Mouse (Mus musculus): Measurements from ENCODE around the gene Vgll4. TPM values are rescaled to one million over a fixed set of nuclear protein-coding genes. Genes with fewer than 3 reads are reported as not detected.

Gene Vgll4
- polyA plus RNA-seq, 1 experiment from 2014 or later: 75.1 TPM

DNA sequence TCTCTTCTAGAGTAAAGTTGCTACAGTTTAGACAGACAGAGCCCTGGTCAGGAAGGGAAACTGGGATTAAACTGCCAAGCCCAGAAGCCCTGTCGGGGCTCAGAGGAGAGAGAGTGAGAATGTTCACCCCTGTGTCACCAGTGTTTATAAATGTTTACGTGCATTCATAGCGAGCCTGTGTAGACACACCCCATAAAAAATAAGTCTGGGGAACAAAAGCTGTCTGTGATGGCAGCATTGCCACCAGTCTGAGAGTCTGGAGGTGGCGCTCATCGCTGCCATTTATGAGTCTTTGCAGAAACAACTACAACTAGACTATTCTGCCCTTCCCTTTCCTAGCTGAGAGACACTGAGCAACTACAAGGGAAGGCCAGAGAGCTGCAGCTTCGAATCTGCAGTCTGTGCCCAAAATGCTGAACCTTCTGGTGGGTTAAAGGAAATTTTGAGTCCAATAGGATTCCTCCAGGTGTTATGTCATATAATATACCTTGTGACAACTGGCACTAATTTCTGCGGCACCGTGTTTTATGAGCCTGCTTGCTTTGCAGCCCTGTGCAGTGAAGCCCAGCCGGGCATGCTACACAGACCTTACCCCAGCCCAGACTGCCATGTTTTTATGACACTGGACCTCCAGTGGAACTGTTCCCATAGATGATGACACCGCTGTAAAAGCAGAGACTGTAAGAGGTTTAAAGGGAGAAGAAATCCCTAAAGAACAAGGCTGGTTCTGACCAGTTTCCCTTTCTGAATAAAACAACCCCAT is 11.4 kb downstream of the Vgll4 start:
- 58% methylated on average over 10 of the region's 10 CpGs for WGBS
- Histone ChIP-seq H3K27me3 (ENCODE audit: control insufficient read depth, insufficient read depth, low read length) (no peaks in the 10 kb centered on the region), H3K4me3 (replicated peaks; ENCODE audit: low read length) (no peak overlapping the region), H3K36me3 (ENCODE audit: control insufficient read depth, insufficient read depth, low read length) (no peaks in the 10 kb centered on the region), H3K9ac (ENCODE audit: low read length) (no peak overlapping the region), H3K4me2 (ENCODE audit: low read depth, low read length) (no peak overlapping the region), H3K9me3 (replicated peaks; ENCODE audit: control insufficient read depth, low read length) (no peaks in the 10 kb centered on the region), H3K4me1 (ENCODE audit: control insufficient read depth, insufficient read depth, low read length) (0 out of 2 replicates have a peak, but pooled peaks cover 3% of the 10 kb centered on the region), H3K27ac (ENCODE audit: low read length) (no peak overlapping the region)
- ATAC-seq (ENCODE audit: insufficient read depth, low FRiP score): no peak

DNA sequence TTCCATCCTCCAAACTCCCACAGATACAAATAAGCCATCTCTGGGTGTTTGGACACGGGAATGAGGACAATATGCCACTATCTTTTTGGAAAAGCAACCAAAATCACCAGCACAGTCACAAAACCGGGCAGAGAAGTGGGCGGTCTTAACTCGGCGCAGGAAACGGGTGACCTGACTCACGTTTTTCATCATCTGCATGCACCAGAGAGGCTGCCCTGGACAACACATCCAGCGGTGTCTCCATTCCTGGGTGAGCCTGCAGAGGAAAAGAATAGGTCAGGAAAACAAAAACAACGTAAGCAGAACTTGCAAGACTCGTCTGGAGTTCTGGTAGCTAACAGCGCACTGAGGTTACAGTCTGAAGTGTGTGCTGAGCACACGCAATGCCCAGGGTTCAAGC is 12.0 kb downstream of the Vgll4 start:
- Histone ChIP-seq H3K9me3 (replicated peaks; ENCODE audit: control insufficient read depth, low read length) (no peaks in the 10 kb centered on the region), H3K4me3 (replicated peaks; ENCODE audit: low read length) (no peak overlapping the region), H3K27ac (ENCODE audit: low read length) (no peak overlapping the region), H3K4me2 (ENCODE audit: low read depth, low read length) (no peak overlapping the region), H3K4me1 (ENCODE audit: control insufficient read depth, insufficient read depth, low read length) (0 out of 2 replicates have a peak, but pooled peaks cover 3% of the 10 kb centered on the region), H3K36me3 (ENCODE audit: control insufficient read depth, insufficient read depth, low read length) (no peaks in the 10 kb centered on the region), H3K27me3 (ENCODE audit: control insufficient read depth, insufficient read depth, low read length) (no peaks in the 10 kb centered on the region), H3K9ac (ENCODE audit: low read length) (no peak overlapping the region)
- WGBS: 70% methylated on average over 12 of the region's 12 CpGs
- ATAC-seq (ENCODE audit: insufficient read depth, low FRiP score): no peak

DNA sequence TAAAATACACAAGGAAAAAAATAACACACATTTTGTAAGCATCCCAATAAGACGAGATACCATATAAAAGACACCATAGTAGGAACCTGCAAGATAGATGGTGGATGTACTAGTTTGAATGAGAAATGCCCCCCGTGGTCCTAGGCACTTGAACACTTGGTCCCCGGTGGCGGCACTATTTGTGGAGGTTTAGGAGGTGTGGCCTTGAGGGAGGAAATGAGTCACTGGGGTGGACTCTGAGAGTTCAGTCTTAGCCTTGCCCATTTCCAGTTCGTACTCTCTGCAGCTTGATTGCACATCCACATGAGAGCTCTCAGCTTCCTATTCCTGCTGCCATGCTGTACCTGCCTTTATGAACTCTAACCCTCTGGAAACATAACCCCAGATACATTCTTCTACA is 15.3 kb downstream of the Vgll4 start:
- Histone ChIP-seq H3K27me3 (ENCODE audit: control insufficient read depth, insufficient read depth, low read length) (no peaks in the 10 kb centered on the region), H3K9me3 (replicated peaks; ENCODE audit: control insufficient read depth, low read length) (no peaks in the 10 kb centered on the region), H3K4me3 (replicated peaks; ENCODE audit: low read length) (no peak overlapping the region), H3K4me2 (ENCODE audit: low read depth, low read length) (no peak overlapping the region), H3K9ac (ENCODE audit: low read length) (no peak overlapping the region), H3K4me1 (ENCODE audit: control insufficient read depth, insufficient read depth, low read length) (0 out of 2 replicates have a peak, but pooled peaks cover 3% of the 10 kb centered on the region), H3K27ac (ENCODE audit: low read length) (no peak overlapping the region), H3K36me3 (ENCODE audit: control insufficient read depth, insufficient read depth, low read length) (no peaks in the 10 kb centered on the region)
- 77% methylated on average over 5 of the region's 5 CpGs for WGBS
- no peak for ATAC-seq (ENCODE audit: insufficient read depth, low FRiP score)

DNA sequence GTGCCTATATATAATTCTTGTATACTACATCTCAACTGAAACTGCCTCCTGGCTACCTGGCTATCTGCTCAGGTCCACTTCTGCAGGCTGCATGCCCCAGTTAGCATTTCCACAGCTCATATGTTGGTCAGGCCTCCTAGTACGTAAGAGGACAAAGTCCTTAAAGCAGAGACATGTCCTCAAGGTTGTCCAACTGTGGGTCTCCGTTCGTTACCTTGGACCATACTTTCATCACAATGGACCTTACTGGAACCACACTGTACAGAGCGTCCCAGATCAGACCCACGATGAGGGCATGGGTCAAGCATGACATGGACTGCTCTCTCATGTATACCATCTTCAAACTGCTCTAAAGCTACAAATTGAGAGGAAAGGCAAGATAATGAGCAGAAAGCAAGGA is 16.2 kb downstream of the Vgll4 start:
- no peak overlapping the region for H3K9ac ChIP-seq (ENCODE audit: low read length)
- no peaks in the 10 kb centered on the region for H3K27me3 ChIP-seq (ENCODE audit: control insufficient read depth, insufficient read depth, low read length)
- H3K4me2 ChIP-seq (ENCODE audit: low read depth, low read length): no peak overlapping the region
- no peak overlapping the region for H3K4me3 ChIP-seq (replicated peaks; ENCODE audit: low read length)
- no peak for ATAC-seq (ENCODE audit: insufficient read depth, low FRiP score)
- 92% methylated on average over 5 of the region's 5 CpGs for WGBS
- H3K27ac ChIP-seq (ENCODE audit: low read length): no peak overlapping the region
- no peaks in the 10 kb centered on the region for H3K36me3 ChIP-seq (ENCODE audit: control insufficient read depth, insufficient read depth, low read length)
- H3K4me1 ChIP-seq (ENCODE audit: control insufficient read depth, insufficient read depth, low read length): 0 out of 2 replicates have a peak, but pooled peaks cover 3% of the 10 kb centered on the region
- H3K9me3 ChIP-seq (replicated peaks; ENCODE audit: control insufficient read depth, low read length): no peaks in the 10 kb centered on the region

DNA sequence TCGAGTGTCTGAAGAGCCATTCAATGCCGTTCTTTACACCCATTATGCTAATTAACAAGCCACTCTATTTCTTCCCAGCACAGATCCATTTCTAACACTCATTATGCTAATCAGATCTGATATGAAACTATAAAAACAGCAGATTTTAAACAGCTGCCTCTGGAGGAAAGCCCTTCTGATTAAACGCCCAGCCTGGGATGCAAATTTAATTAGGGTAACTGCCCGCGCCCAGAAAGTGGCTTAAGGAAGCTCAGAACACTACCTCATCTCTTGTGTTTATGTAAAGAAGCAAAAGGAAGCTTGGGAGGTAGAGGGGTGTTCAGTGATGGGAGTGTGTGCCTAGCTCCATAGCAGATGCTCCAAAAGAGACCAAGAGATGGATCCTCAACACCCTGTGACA is 17.4 kb downstream of the Vgll4 start:
- H3K27ac ChIP-seq (ENCODE audit: low read length): no peak overlapping the region
- ATAC-seq (ENCODE audit: insufficient read depth, low FRiP score): no peak
- H3K4me1 ChIP-seq (ENCODE audit: control insufficient read depth, insufficient read depth, low read length): no peaks in the 10 kb centered on the region
- no peaks in the 10 kb centered on the region for H3K9me3 ChIP-seq (replicated peaks; ENCODE audit: control insufficient read depth, low read length)
- WGBS: 74% methylated on average over 5 of the region's 5 CpGs
- no peaks in the 10 kb centered on the region for H3K36me3 ChIP-seq (ENCODE audit: control insufficient read depth, insufficient read depth, low read length)
- no peak overlapping the region for H3K9ac ChIP-seq (ENCODE audit: low read length)
- no peak overlapping the region for H3K4me2 ChIP-seq (ENCODE audit: low read depth, low read length)
- no peaks in the 10 kb centered on the region for H3K27me3 ChIP-seq (ENCODE audit: control insufficient read depth, insufficient read depth, low read length)
- H3K4me3 ChIP-seq (replicated peaks; ENCODE audit: low read length): no peak overlapping the region

DNA sequence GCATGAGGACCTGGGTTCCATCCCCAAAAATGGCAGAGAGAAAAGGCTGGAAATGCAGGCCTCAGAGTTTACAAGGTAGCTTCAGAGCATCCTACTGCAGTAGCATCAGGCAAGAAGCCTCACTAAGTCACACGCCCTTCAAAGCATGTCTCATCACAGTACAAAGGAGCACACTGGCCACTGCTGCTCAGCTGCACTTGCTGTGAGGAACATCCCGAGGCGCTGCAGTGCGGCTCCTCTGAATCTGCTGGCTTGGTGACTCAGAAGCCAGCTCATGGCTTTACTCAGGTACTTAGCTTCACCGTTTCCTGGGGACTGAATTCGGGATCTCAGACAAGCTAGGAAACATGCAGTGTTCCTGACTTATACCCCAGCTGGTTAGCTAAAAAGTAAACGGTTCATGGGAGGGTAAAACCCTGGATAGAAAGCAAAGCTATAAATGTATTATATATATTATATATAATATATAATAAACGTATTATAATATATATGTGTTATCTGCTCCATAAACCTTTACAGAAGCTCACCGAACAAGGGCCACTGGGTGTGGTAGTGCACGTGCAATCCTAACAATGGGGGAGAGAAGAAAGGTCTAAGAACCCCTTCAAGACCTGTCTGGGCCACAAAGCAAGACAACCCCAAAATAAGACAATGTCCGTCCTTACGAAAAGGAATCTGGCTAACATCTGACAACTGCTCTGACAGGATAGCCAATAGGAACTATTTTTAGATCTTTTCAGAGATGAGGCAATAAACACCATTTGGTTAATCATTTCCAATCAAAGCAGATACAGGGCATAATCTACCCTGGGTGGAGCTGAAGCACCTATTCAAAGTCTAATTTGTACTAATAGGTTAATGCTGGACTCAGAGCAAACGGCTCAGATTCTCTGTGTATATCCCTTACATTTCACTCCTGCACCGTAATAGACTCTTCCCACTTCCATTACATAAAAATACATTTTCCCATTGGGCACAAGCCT is 25.0 kb downstream of the Vgll4 start:
- Histone ChIP-seq H3K4me2 (ENCODE audit: low read depth, low read length) (no peak overlapping the region), H3K27ac (ENCODE audit: low read length) (no peak overlapping the region), H3K9ac (ENCODE audit: low read length) (no peak overlapping the region), H3K9me3 (replicated peaks; ENCODE audit: control insufficient read depth, low read length) (no peaks in the 10 kb centered on the region), H3K4me3 (replicated peaks; ENCODE audit: low read length) (no peak overlapping the region), H3K27me3 (ENCODE audit: control insufficient read depth, insufficient read depth, low read length) (no peaks in the 10 kb centered on the region), H3K4me1 (ENCODE audit: control insufficient read depth, insufficient read depth, low read length) (no peaks in the 10 kb centered on the region), H3K36me3 (ENCODE audit: control insufficient read depth, insufficient read depth, low read length) (no peaks in the 10 kb centered on the region)
- WGBS: 75% methylated on average over 14 of the region's 14 CpGs
- no peak for ATAC-seq (ENCODE audit: insufficient read depth, low FRiP score)

DNA sequence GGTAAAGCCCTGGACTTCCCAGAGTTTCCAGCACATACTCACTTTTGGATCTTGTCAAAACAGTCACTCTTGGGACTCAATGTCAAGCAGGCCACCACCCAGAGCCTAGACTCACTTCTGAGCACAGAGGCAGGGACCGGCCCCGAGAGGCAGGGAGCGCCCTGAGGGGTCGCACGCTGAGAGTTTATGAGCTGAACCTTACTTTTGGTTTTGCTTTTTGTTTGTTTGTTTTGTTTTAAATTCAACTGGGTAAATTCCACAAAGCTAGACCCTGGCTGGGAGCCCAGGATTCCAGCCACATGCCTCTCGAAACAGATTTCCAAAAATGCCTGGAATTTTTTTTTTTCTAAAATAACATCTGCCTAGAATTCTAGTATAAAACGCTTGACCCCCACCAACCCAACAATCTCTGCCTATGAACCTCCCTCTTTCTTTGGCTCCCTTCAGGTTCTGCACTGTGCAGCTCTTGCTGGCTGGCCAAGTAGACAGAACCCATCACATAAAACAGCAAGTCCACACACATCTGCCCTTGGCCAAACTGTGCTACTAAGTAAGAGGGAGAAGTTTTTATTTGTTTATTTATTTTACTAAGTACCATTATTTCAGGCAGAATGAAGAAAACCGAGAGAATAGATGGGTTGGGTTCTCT is 28.5 kb downstream of the Vgll4 start:
- Histone ChIP-seq H3K27ac (ENCODE audit: low read length) (no peak overlapping the region), H3K9me3 (replicated peaks; ENCODE audit: control insufficient read depth, low read length) (no peaks in the 10 kb centered on the region), H3K9ac (ENCODE audit: low read length) (no peak overlapping the region), H3K4me1 (ENCODE audit: control insufficient read depth, insufficient read depth, low read length) (no peaks in the 10 kb centered on the region), H3K4me2 (ENCODE audit: low read depth, low read length) (no peak overlapping the region), H3K36me3 (ENCODE audit: control insufficient read depth, insufficient read depth, low read length) (no peaks in the 10 kb centered on the region), H3K27me3 (ENCODE audit: control insufficient read depth, insufficient read depth, low read length) (no peaks in the 10 kb centered on the region), H3K4me3 (replicated peaks; ENCODE audit: low read length) (no peak overlapping the region)
- 62% methylated on average over 8 of the region's 8 CpGs for WGBS
- ATAC-seq (ENCODE audit: insufficient read depth, low FRiP score): no peak; the same call in 1 of the 2 replicates

DNA sequence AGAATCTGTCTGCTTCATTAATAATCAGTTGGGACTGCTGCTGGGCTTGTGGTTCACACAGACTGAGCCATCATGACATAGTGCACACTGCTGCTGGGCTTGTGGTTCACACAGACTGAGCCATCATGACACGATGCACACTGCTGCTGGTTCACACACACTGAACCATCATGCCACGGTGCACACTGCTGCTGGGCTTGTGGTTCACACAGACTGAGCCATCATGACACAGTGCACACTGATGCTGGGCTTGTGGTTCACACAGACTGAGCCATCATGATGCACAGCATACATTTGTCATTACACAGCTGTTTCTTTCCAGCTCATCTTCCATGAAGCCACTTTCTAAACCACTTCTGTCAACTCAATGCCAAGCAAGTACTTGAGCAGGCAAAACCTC is 30.1 kb downstream of the Vgll4 start:
- H3K4me2 ChIP-seq (ENCODE audit: low read depth, low read length): no peak overlapping the region
- no peak for ATAC-seq (ENCODE audit: insufficient read depth, low FRiP score)

More for the DNA sequence above, 30.1 kb downstream of the Vgll4 start:
- Histone ChIP-seq H3K9ac (ENCODE audit: low read length) (no peak overlapping the region), H3K4me3 (replicated peaks; ENCODE audit: low read length) (no peak overlapping the region), H3K36me3 (ENCODE audit: control insufficient read depth, insufficient read depth, low read length) (no peaks in the 10 kb centered on the region), H3K4me1 (ENCODE audit: control insufficient read depth, insufficient read depth, low read length) (no peaks in the 10 kb centered on the region), H3K27ac (ENCODE audit: low read length) (no peak overlapping the region), H3K27me3 (ENCODE audit: control insufficient read depth, insufficient read depth, low read length) (no peaks in the 10 kb centered on the region), H3K9me3 (replicated peaks; ENCODE audit: control insufficient read depth, low read length) (no peaks in the 10 kb centered on the region)
- WGBS: 83% methylated on average over 2 of the region's 2 CpGs

Data from stomach, embryonic 16.5 days (tissue).